Mouse (Mus musculus) kidney, postnatal 14 days (tissue): ENCODE results near the gene Wdr83os.
"Not testable (repeated sequence)": the region's sequence is repeated elsewhere in the genome, so short reads cannot be mapped to it uniquely, and the experiment has no call there.

Experiments used
- DNase-seq: peaks from one replicate; pipeline ENCODE4 v3.0.0; 2022; ENCODE audit warnings: mixed read lengths

The Wdr83os gene

DNA sequence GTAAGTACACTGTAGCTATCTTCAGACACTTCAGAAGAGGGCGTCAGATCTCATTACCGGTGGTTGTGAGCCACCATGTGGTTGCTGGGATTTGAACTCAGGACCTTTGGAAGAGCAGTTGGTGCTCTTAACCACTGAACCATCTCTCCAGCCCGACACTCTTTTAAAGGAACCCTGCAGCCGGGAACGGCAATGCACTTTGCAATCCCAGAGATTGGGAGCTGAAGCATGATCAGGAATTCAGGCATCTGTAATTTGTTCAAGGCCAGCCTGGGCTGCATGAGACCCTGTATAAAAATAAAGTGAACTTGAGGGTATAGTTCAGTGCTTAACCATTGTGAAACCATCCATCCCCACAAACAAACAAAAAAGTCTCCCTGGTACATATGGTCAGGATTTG is 39.7 kb downstream of the Wdr83os start:
- not testable (repeated sequence) for DNase-seq

DNA sequence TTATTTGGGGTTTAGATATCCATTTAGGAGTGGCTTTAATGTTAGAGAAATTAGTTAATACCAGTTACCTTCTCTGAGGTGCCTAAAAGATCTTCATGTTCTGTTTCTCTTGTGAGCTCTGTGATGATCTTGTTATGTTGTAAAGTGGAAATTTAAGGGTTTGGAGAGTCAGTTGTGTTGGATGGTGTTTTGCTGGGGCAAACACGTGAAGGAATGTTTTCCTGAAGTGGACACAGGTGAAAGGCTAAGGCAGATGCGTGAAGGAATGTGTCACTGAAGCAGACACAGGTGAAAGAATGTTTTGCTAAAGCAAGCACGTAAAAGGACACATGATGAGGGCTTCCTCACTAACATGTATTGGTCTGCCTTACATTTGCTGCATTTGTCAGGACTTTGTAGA is 42.5 kb downstream of the Wdr83os start, which contains the start of gene Zfp791:
Gene Zfp791 (minus strand): TSS at position 101 of the 400 bp plus-strand sequence.
- no peak for DNase-seq

DNA sequence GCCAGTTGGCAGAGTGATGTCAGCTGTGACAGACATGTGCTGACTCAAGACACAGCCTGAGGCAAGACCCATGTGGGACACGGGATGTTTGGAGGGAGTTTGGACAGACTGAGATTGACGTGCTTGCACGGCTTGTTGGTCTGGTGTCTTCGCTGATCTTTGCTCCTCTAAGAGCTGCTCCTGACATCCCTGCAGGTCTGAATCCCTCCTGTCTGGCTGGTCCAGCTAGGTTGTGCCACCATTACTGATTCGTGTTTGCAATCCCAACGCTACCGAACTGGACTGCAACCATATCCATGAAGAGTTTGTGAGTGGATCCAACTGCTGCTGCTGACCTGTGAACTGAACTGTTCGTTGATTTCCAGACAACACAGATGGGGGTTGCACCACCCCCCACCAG is 43.2 kb downstream of the Wdr83os start:
- DNase-seq, result no peak
